Comparison of ENCODE assay signal across 8 mouse cellular contexts in the genomic region with DNA sequence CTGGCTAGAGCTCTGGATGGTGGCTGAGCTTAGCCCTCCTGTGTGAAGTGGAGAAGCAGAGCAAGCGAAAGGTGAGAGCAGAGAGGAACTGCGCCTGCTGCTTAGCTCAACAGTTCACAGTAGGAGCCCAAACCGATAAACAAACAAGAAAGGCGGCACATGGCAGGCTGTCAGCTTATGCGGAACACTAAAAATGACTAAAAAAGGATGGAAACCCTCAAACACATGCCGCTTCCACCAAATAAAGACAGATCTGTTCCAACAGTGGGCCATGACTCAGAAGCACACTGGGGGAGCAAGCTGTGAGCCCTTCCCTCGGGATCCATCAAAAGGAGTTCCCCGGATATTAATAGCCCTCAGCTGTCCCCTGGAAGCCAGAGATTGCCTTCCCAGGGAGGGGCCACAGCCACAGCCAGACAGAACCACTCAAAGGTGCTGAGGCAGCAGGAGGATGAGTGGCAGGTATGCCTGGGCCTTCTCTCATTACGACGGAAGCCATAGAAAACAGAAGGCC. TPM values are rescaled to one million over a fixed set of nuclear protein-coding genes. Genes with fewer than 3 reads are reported as not detected.
A peak's percentile ranks its signal among the peaks of the same experiment; 100 is the strongest.
DNase-seq lines count a peak whose midpoint lies in the region; ATAC-seq lines count a peak whose summit lies in the region.

No protein-coding gene starts in this region.

- no peak overlapping the region for H3K4me3 ChIP-seq in lung, embryonic 16.5 days (ENCODE audit: low read length)
- no peak overlapping the region for H3K4me3 ChIP-seq in forebrain, embryonic 13.5 days

- no peak overlapping the region for H3K4me2 ChIP-seq in lung, embryonic 16.5 days (ENCODE audit: low read depth, low read length)
- no peak overlapping the region for H3K4me2 ChIP-seq in forebrain, embryonic 13.5 days

- no peaks in the 10 kb centered on the region for H3K9me3 ChIP-seq in lung, embryonic 16.5 days (ENCODE audit: control insufficient read depth, low read length)
- no peaks in the 10 kb centered on the region for H3K9me3 ChIP-seq in forebrain, embryonic 13.5 days (replicated peaks)

- DNase-seq in lung, postnatal 10 days = no peak
- peak; percentile 64 to 72 for DNase-seq in layer of hippocampus, postnatal 36 days
- DNase-seq in right cerebral cortex, postnatal 4 days = peak; percentile 44
- no peak for DNase-seq in urinary bladder, postnatal 36 days (ENCODE audit: low spot score in 2 of 2)
- no peak for DNase-seq in thymus, adult 18-20 months

- peak overlapping the region; percentile 30; the same call in 1 of the 2 replicates for H3K27ac ChIP-seq in lung, embryonic 16.5 days (ENCODE audit: low read length)
- H3K27ac ChIP-seq in forebrain, embryonic 13.5 days = peak overlapping the region; percentile 76

- peaks cover 46% of the 10 kb centered on the region for H3K4me1 ChIP-seq in lung, embryonic 16.5 days (replicated peaks; ENCODE audit: control insufficient read depth, insufficient read depth, low read length)
- peaks cover 74% of the 10 kb centered on the region for H3K4me1 ChIP-seq in forebrain, embryonic 13.5 days

- 0 out of 2 replicates have a peak, but pooled peaks have one; percentile 8 for ATAC-seq in lung, embryonic 16.5 days (ENCODE audit: low read depth)
- peak; percentile 9 for ATAC-seq in activated CD4-positive, CD25-positive, alpha-beta regulatory T cell, adult 4 months
- ATAC-seq in forebrain, embryonic 13.5 days = peak; percentile 7; the same call in 1 of the 2 replicates

- no peaks in the 10 kb centered on the region for H3K27me3 ChIP-seq in lung, embryonic 16.5 days (ENCODE audit: control insufficient read depth, insufficient read depth, low read depth, low read length)
- no peaks in the 10 kb centered on the region for H3K27me3 ChIP-seq in forebrain, embryonic 13.5 days

- WGBS in lung, embryonic 16.5 days = 32% methylated on average over 10 of the region's 10 CpGs
- WGBS in forebrain, embryonic 13.5 days = 22% methylated on average over 10 of the region's 10 CpGs

- H3K9ac ChIP-seq in lung, embryonic 16.5 days (ENCODE audit: low read length) = 0 out of 2 replicates have a peak overlapping the region, but pooled peaks have one; percentile 23
- H3K9ac ChIP-seq in forebrain, embryonic 13.5 days = peak overlapping the region; percentile 51

- no peaks in the 10 kb centered on the region for H3K36me3 ChIP-seq in lung, embryonic 16.5 days (ENCODE audit: control insufficient read depth, insufficient read depth, low read length)
- no peaks in the 10 kb centered on the region for H3K36me3 ChIP-seq in forebrain, embryonic 13.5 days (ENCODE audit: poor library complexity, severe bottlenecking)

RNA-seq across cellular contexts. Expression of a gene that starts 20.8 kb away (rescaled TPM):
- 18.8 and 20.2 TPM in 2 replicates for polyA plus RNA-seq in lung, embryonic 16.5 days (2015; fragmentation: Nextera tagmentation; extraction: Ambion mirVana)
- polyA plus RNA-seq in activated CD4-positive, CD25-positive, alpha-beta regulatory T cell, adult 4 months (2017; shearing (Covaris generic)) = 10 to 100 TPM; 76.7 to 82.5 TPM
- polyA plus RNA-seq in forebrain, embryonic 13.5 days (2015; fragmentation: Nextera tagmentation; extraction: Ambion mirVana) = 20.7 and 21.4 TPM in 2 replicates
- 10 to 100 TPM; 29.4 to 32.6 TPM for total RNA-seq in layer of hippocampus, postnatal 36 days (2021)

Comparison
In these comparisons a context has a peak if more than half of its experiments do, and no peak if none do; other contexts are left out.
1. DNase-seq: peak in layer of hippocampus, postnatal 36 days (2 of 2) and right cerebral cortex, postnatal 4 days (single experiment); none in lung, postnatal 10 days (single experiment), urinary bladder, postnatal 36 days (0 of 2) and thymus, adult 18-20 months (0 of 2).
2. Peak in every context shown above with its lines, with median percentiles within 50 percentile points of each other: ATAC-seq.